Mouse (Mus musculus) forebrain, embryonic 11.5 days (tissue): Measurements from ENCODE around the gene Cacnb2. TPM values are rescaled to one million over a fixed set of nuclear protein-coding genes. Genes with fewer than 3 reads are reported as not detected.

Experiments
- ATAC-seq: fragments of 200-750 bp; cut with Nextera tagmentation; replicated peaks from 2 replicates; pipeline ENCODE4 v1.8.0; 2017; ENCODE audit warnings: moderate TSS enrichment; ENCODE audit not compliant: low FRiP score
- DNase-seq: peaks from one replicate; pipeline ENCODE4 v3.0.0-alpha.2; 2017; ENCODE audit warnings: low spot score
- H3K27ac ChIP-seq: fragments of 300-500 bp; sonication (generic); 2 replicates; pipeline ENCODE4 v1.5.1; 2014; ENCODE audit warnings: low read depth, low read length
- H3K27me3 ChIP-seq: fragments of 300-500 bp; sonication (generic); 2 replicates; pipeline ENCODE4 v1.6.1; 2014; ENCODE audit warnings: mild to moderate bottlenecking, low read length, mixed read lengths; ENCODE audit not compliant: control insufficient read depth, insufficient read depth
- H3K36me3 ChIP-seq: fragments of 300-500 bp; sonication (generic); 2 replicates; pipeline ENCODE4 v1.6.1; 2014; ENCODE audit warnings: mild to moderate bottlenecking, low read length, moderate library complexity, mixed read lengths; ENCODE audit not compliant: control insufficient read depth, insufficient read depth
- H3K4me1 ChIP-seq: fragments of 300-500 bp; sonication (generic); replicated peaks from 2 replicates; pipeline ENCODE4 v1.6.1; 2014; ENCODE audit warnings: low read length, mixed read lengths; ENCODE audit not compliant: control insufficient read depth, insufficient read depth
- H3K4me2 ChIP-seq: fragments of 300-500 bp; sonication (generic); 2 replicates; pipeline ENCODE4 v1.6.1; 2014; ENCODE audit warnings: low read depth, mild to moderate bottlenecking, low read length, moderate library complexity, mixed read lengths; ENCODE audit not compliant: severe bottlenecking
- H3K4me3 ChIP-seq: fragments of 300-500 bp; sonication (generic); 2 replicates; pipeline ENCODE4 v1.5.1; 2014; ENCODE audit warnings: low read depth, low read length
- H3K9ac ChIP-seq: fragments of 300-500 bp; sonication (generic); 2 replicates; pipeline ENCODE4 v1.6.1; 2014; ENCODE audit warnings: low read length
- H3K9me3 ChIP-seq: fragments of 300-500 bp; sonication (generic); 2 replicates; pipeline ENCODE4 v1.6.1; 2016; ENCODE audit warnings: low read length, mixed read lengths; ENCODE audit not compliant: control insufficient read depth
- WGBS: fragments of 180-500 bp; shearing (Covaris S2); extraction: QIAGEN DNeasy Blood & Tissue Kit; methylation state at CpG from one replicate; pipeline ENCODE4 v1.1.7; 2014; 5-methylcytosine and 5-hydroxymethylcytosine counted together
- polyA plus RNA-seq: library from polyadenylated mRNA; unstranded; fragments of >200 nt; fragmentation: Nextera tagmentation; extraction: Ambion mirVana; gene quantifications from 2 replicates; pipeline ENCODE4 v1.2.1, GENCODE M21; 2014

Gene Cacnb2
- polyA plus RNA-seq, 1 experiment from 2014 or later: 4.0 TPM

- H3K36me3 ChIP-seq: no peaks in the 10 kb centered on the region
- 0 out of 2 replicates have a peak, but pooled peaks cover 2% of the 10 kb centered on the region for H3K4me1 ChIP-seq
- H3K27ac ChIP-seq: no peak overlapping the region
- no peaks in the 10 kb centered on the region for H3K9me3 ChIP-seq
- 46% methylated on average over 13 of the region's 13 CpGs for WGBS
- H3K27me3 ChIP-seq: no peaks in the 10 kb centered on the region
- no peak overlapping the region for H3K9ac ChIP-seq
- H3K4me2 ChIP-seq: no peak overlapping the region; the same call in 1 of the 2 replicates
- DNase-seq: no peak
- no peak overlapping the region for H3K4me3 ChIP-seq
- no peak for ATAC-seq
These were observed 271.6 kb downstream of the Cacnb2 start for GRCm38 (mm10) chr2:14874281-14875037.

- ATAC-seq (no peak), DNase-seq (no peak)
- Histone ChIP-seq H3K36me3 (no peaks in the 10 kb centered on the region), H3K9me3 (no peaks in the 10 kb centered on the region), H3K9ac (no peak overlapping the region), H3K27ac (no peak overlapping the region), H3K4me2 (no peak overlapping the region), H3K27me3 (no peaks in the 10 kb centered on the region), H3K4me1 (0 out of 2 replicates have a peak, but pooled peaks cover 2% of the 10 kb centered on the region), H3K4me3 (no peak overlapping the region)
- 46% methylated on average over 2 of the region's 2 CpGs for WGBS
These were observed 272.2 kb downstream of the Cacnb2 start for GRCm38 (mm10) chr2:14875121-14875520.

GRCm38 (mm10) chr2:14875616-14876015 is 272.7 kb downstream of the Cacnb2 start:
- Histone ChIP-seq H3K4me1 (0 out of 2 replicates have a peak, but pooled peaks cover 2% of the 10 kb centered on the region), H3K27me3 (no peaks in the 10 kb centered on the region), H3K4me2 (no peak overlapping the region), H3K9me3 (no peaks in the 10 kb centered on the region), H3K27ac (no peak overlapping the region), H3K9ac (no peak overlapping the region), H3K36me3 (no peaks in the 10 kb centered on the region), H3K4me3 (no peak overlapping the region)
- DNase-seq (no peak), ATAC-seq (0 out of 2 replicates have a peak, but pooled peaks have one; percentile 40)
- WGBS: 70% methylated on average over 6 of the region's 6 CpGs

- no peaks in the 10 kb centered on the region for H3K27me3 ChIP-seq
- no peaks in the 10 kb centered on the region for H3K36me3 ChIP-seq
- H3K27ac ChIP-seq: no peak overlapping the region
- no peak for ATAC-seq
- 0 out of 2 replicates have a peak, but pooled peaks cover 2% of the 10 kb centered on the region for H3K4me1 ChIP-seq
- H3K4me3 ChIP-seq: no peak overlapping the region
- no peaks in the 10 kb centered on the region for H3K9me3 ChIP-seq
- no peak for DNase-seq
- H3K9ac ChIP-seq: no peak overlapping the region
- no peak overlapping the region for H3K4me2 ChIP-seq
These were observed 276.1 kb downstream of the Cacnb2 start for GRCm38 (mm10) chr2:14878953-14879352.

GRCm38 (mm10) chr2:14883460-14883859 is 280.6 kb downstream of the Cacnb2 start:
- Histone ChIP-seq H3K27me3 (no peaks in the 10 kb centered on the region), H3K4me3 (no peak overlapping the region), H3K4me2 (no peak overlapping the region), H3K9me3 (no peaks in the 10 kb centered on the region), H3K27ac (no peak overlapping the region), H3K9ac (no peak overlapping the region), H3K4me1 (no peaks in the 10 kb centered on the region), H3K36me3 (no peaks in the 10 kb centered on the region)
- WGBS: 80% methylated on average over 3 of the region's 3 CpGs
- ATAC-seq (no peak), DNase-seq (no peak)

- ATAC-seq: no peak
- H3K9me3 ChIP-seq: no peaks in the 10 kb centered on the region
- H3K9ac ChIP-seq: no peak overlapping the region
- H3K4me1 ChIP-seq: no peaks in the 10 kb centered on the region
- H3K27ac ChIP-seq: no peak overlapping the region
- no peak overlapping the region for H3K4me3 ChIP-seq
- 80% methylated on average over 4 of the region's 4 CpGs for WGBS
- H3K36me3 ChIP-seq: no peaks in the 10 kb centered on the region
- H3K27me3 ChIP-seq: no peaks in the 10 kb centered on the region
- no peak for DNase-seq
- H3K4me2 ChIP-seq: no peak overlapping the region
These were observed 285.7 kb downstream of the Cacnb2 start for GRCm38 (mm10) chr2:14888406-14889195.

GRCm38 (mm10) chr2:14903837-14904236 is 300.9 kb downstream of the Cacnb2 start:
- Histone ChIP-seq H3K9ac (no peak overlapping the region), H3K4me3 (no peak overlapping the region), H3K27me3 (no peaks in the 10 kb centered on the region), H3K4me2 (no peak overlapping the region), H3K9me3 (no peaks in the 10 kb centered on the region), H3K4me1 (no peaks in the 10 kb centered on the region; the same call in 1 of the 2 replicates), H3K36me3 (no peaks in the 10 kb centered on the region), H3K27ac (no peak overlapping the region)
- ATAC-seq: no peak
- WGBS: 28% methylated on average over 3 of the region's 3 CpGs
- no peak for DNase-seq

GRCm38 (mm10) chr2:14904865-14905264 is 302.0 kb downstream of the Cacnb2 start:
- Histone ChIP-seq H3K4me1 (no peaks in the 10 kb centered on the region; the same call in 1 of the 2 replicates), H3K4me2 (no peak overlapping the region), H3K4me3 (no peak overlapping the region), H3K9me3 (no peaks in the 10 kb centered on the region), H3K27me3 (no peaks in the 10 kb centered on the region), H3K36me3 (no peaks in the 10 kb centered on the region), H3K9ac (no peak overlapping the region), H3K27ac (no peak overlapping the region)
- ATAC-seq (no peak), DNase-seq (no peak)
- WGBS: 80% methylated on average over 2 of the region's 2 CpGs
